Mouse (Mus musculus) left cerebral cortex, adult 11 months (tissue): Measurements from ENCODE around the gene Vmn2r114.
"Not testable (repeated sequence)": the region's sequence is repeated elsewhere in the genome, so short reads cannot be mapped to it uniquely, and the experiment has no call there.

Source experiments
- DNase-seq: peaks from one replicate; pipeline ENCODE4 v3.0.0; 2022; ENCODE audit warnings: low spot score

Vmn2r114 gene

GRCm38 (mm10) chr17:23312437-23312836 is at the start of gene Vmn2r114:
Vmn2r114 (minus strand) TSS chr17:23312537.
- not testable (repeated sequence) for DNase-seq

GRCm38 (mm10) chr17:23351644-23352043 is 39.3 kb upstream of the Vmn2r114 start:
- no peak for DNase-seq

GRCm38 (mm10) chr17:23343441-23343840 is 31.1 kb upstream of the Vmn2r114 start, which contains the start of gene Vmn2r115:
Vmn2r115 (plus strand) TSS chr17:23343741.
- DNase-seq, result not testable (repeated sequence)

- no peak for DNase-seq
These were observed 18.3 kb upstream of the Vmn2r114 start for GRCm38 (mm10) chr17:23330657-23331056.
